Mouse (Mus musculus) C2C12 (cell line): ENCODE results near the gene Fut9. TPM values are rescaled to one million over a fixed set of nuclear protein-coding genes. Genes with fewer than 3 reads are reported as not detected.

Source experiments
- H3K27me3 ChIP-seq: one replicate; pipeline ENCODE4 v1.6.1; 2011; ENCODE audit not compliant: control insufficient read depth, insufficient read depth, insufficient read length
- H3K36me3 ChIP-seq: one replicate; pipeline ENCODE4 v1.6.1; 2011; ENCODE audit not compliant: control insufficient read depth, insufficient read depth
- H3K4me3 ChIP-seq: one replicate; pipeline ENCODE4 v1.5.1; 2011; ENCODE audit warnings: mild to moderate bottlenecking, control low read depth; ENCODE audit not compliant: poor library complexity, insufficient read depth, severe bottlenecking
- H3K79me2 ChIP-seq: one replicate; pipeline ENCODE4 v1.6.1; 2011; ENCODE audit not compliant: control insufficient read depth, insufficient read depth
- H3K79me3 ChIP-seq: one replicate; pipeline ENCODE4 v1.6.1; 2011; ENCODE audit warnings: low read depth, control low read depth
- H3ac ChIP-seq: one replicate; pipeline ENCODE3; 2011; ENCODE audit warnings: low read depth; ENCODE audit not compliant: control insufficient read depth, insufficient read length
- CEBPB ChIP-seq: IDR thresholded peaks from one replicate; pipeline ENCODE4 v1.6.1; 2011; ENCODE audit warnings: low read depth, mild to moderate bottlenecking, control low read depth, moderate library complexity
- CTCF ChIP-seq: IDR thresholded peaks from one replicate; pipeline ENCODE4 v1.5.1; 2011; ENCODE audit not compliant: control insufficient read depth, insufficient read depth, insufficient read length
- FOSL1 ChIP-seq: IDR thresholded peaks from one replicate; pipeline ENCODE4 v1.8.0; 2011; ENCODE audit warnings: mild to moderate bottlenecking, low read length; ENCODE audit not compliant: poor library complexity, insufficient read depth, severe bottlenecking
- MAX ChIP-seq: IDR thresholded peaks from one replicate; pipeline ENCODE4 v1.6.1; 2011; ENCODE audit warnings: mild to moderate bottlenecking, control low read depth
- MYOD1 ChIP-seq: IDR thresholded peaks from one replicate; pipeline ENCODE4 v1.6.1; 2011; ENCODE audit warnings: low read depth; ENCODE audit not compliant: control insufficient read depth, insufficient read length
- MYOG ChIP-seq: IDR thresholded peaks from one replicate; pipeline ENCODE4 v1.6.1; 2011; ENCODE audit not compliant: control insufficient read depth, insufficient read length; ENCODE audit errors: extremely low read depth
- USF1 ChIP-seq: IDR thresholded peaks from one replicate; pipeline ENCODE4 v1.6.1; 2011; ENCODE audit warnings: low read depth, mild to moderate bottlenecking, control low read depth, moderate library complexity
- polyA plus RNA-seq: library from polyadenylated mRNA; unstranded; fragments of >200 nt; fragmentation: generic; extraction: Trizol; gene quantifications from one replicate; pipeline ENCODE4 v1.2.1, GENCODE M21; 2012; ENCODE audit warnings: missing spikeins

Fut9 gene
- polyA plus RNA-seq, 1 experiment: 0.50 TPM

DNA sequence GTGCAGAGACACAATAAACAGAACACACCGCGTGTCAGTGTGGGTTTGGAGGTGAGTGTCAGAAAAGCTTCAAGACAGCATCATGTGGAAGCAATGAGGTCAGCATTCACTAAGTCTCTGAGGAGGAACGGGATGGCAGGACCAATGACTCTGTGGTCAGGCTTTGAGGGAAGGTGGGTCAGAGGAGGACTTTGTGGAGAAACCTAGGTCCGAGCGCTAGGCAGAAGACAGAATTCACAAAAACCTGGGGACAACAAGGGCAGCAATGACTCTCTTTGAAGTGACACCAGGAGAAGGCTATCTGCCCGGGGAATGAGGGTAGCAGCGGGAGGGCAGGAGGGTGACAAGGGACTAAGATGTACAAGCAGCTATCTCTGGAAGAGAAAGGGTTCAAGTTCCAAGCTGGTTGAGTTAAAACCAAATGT is 981 bp downstream of the Fut9 start:
- no peaks in the 10 kb centered on the region for H3K27me3 ChIP-seq
- H3K79me2 ChIP-seq: no peaks in the 10 kb centered on the region
- H3K4me3 ChIP-seq: peak overlapping the region; percentile 29
- TF ChIP-seq MYOG (no peak), FOSL1 (no peak), MAX (no peak), CTCF (no peak), USF1 (no peak), CEBPB (no peak), MYOD1 (no peak)
- H3ac ChIP-seq: peak overlapping the region; percentile 64
- H3K79me3 ChIP-seq: no peaks in the 10 kb centered on the region
- no peaks in the 10 kb centered on the region for H3K36me3 ChIP-seq

- Histone ChIP-seq H3K36me3 (no peaks in the 10 kb centered on the region), H3K27me3 (no peaks in the 10 kb centered on the region), H3K4me3 (no peak overlapping the region), H3K79me3 (no peaks in the 10 kb centered on the region), H3K79me2 (no peaks in the 10 kb centered on the region), H3ac (no peak overlapping the region)
- TF ChIP-seq MYOD1 (no peak), MAX (no peak), FOSL1 (no peak), USF1 (no peak), CEBPB (no peak), CTCF (no peak), MYOG (no peak)
Observed at GRCm38 (mm10) chr4:25798412-25798811, 1.6 kb downstream of the Fut9 start.

DNA sequence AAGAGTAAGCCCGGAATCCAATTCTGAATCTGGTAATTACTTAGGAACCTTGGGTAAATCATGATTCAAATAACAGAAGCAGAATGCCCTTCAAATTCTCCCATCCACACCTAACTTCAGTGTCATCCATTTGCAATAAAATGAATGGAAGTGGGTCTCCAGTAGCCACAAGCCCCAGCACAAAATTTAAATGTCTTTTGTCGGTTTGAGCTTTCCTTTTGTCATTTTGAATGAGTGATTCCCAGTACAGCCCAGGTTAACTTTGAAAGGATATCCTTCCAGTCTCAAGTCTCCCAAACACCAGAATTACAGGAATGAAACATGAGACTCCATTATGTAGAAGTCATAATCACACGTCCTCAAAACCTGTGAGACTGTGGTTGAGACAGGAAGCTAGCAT is 3.9 kb downstream of the Fut9 start:
- no peak overlapping the region for H3K4me3 ChIP-seq

GRCm38 (mm10) chr4:25785276-25785675 is 14.8 kb downstream of the Fut9 start:
- TF ChIP-seq CEBPB: no peak
- no peak for TF ChIP-seq CTCF
- TF ChIP-seq MAX: no peak
- no peak for TF ChIP-seq MYOG
- TF ChIP-seq FOSL1: no peak
- no peak for TF ChIP-seq USF1
- TF ChIP-seq MYOD1: no peak
- H3K36me3 ChIP-seq: no peaks in the 10 kb centered on the region
- H3K79me3 ChIP-seq: no peaks in the 10 kb centered on the region
- H3ac ChIP-seq: no peak overlapping the region
- H3K79me2 ChIP-seq: no peaks in the 10 kb centered on the region
- H3K27me3 ChIP-seq: no peaks in the 10 kb centered on the region
- H3K4me3 ChIP-seq: no peak overlapping the region

More for the DNA sequence above, 3.9 kb downstream of the Fut9 start:
- TF ChIP-seq CEBPB: no peak
- no peak for TF ChIP-seq USF1
- TF ChIP-seq CTCF: no peak
- no peak for TF ChIP-seq FOSL1
- TF ChIP-seq MAX: no peak
- no peak for TF ChIP-seq MYOD1
- no peak for TF ChIP-seq MYOG
- H3K27me3 ChIP-seq: no peaks in the 10 kb centered on the region
- H3K36me3 ChIP-seq: no peaks in the 10 kb centered on the region
- no peaks in the 10 kb centered on the region for H3K79me2 ChIP-seq
- H3ac ChIP-seq: no peak overlapping the region
- peaks cover 2% of the 10 kb centered on the region for H3K79me3 ChIP-seq

GRCm38 (mm10) chr4:25768657-25769056 is 31.4 kb downstream of the Fut9 start:
- TF ChIP-seq CEBPB (no peak), FOSL1 (no peak), MYOG (no peak)
- Histone ChIP-seq H3K36me3 (no peaks in the 10 kb centered on the region), H3K79me3 (no peaks in the 10 kb centered on the region), H3ac (no peak overlapping the region), H3K4me3 (no peak overlapping the region), H3K27me3 (no peaks in the 10 kb centered on the region), H3K79me2 (no peaks in the 10 kb centered on the region)

DNA sequence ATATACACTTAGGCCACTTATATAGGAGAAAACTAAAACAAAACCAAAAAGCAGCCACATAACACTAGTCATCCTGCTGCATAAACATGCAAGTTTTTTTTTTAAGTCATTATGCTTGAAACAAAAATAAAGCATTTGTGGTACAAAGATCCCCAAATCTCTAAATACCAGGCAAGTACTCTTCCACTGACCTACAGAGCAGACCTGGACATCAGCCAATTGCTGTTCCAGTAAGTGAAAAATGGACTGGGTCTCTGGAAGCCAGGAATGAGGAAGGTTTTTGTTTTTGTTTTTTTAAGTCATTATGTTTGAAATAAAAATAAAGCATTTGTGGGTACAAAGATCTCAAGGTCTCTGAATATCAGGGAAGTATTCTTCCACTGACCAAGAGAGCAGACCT is 37.0 kb downstream of the Fut9 start:
- Histone ChIP-seq H3K36me3 (no peaks in the 10 kb centered on the region), H3ac (no peak overlapping the region), H3K79me2 (no peaks in the 10 kb centered on the region), H3K79me3 (no peaks in the 10 kb centered on the region), H3K4me3 (no peak overlapping the region), H3K27me3 (no peaks in the 10 kb centered on the region)
- no peak for TF ChIP-seq USF1
- TF ChIP-seq MAX: no peak
- no peak for TF ChIP-seq MYOD1
- TF ChIP-seq CTCF: no peak
- no peak for TF ChIP-seq FOSL1
- TF ChIP-seq CEBPB: no peak
- no peak for TF ChIP-seq MYOG
